Mouse (Mus musculus): Measurements from ENCODE around the gene Tor1aip2. TPM values are rescaled to one million over a fixed set of nuclear protein-coding genes. Genes with fewer than 3 reads are reported as not detected.

The Tor1aip2 gene
- total and polyA plus RNA-seq, 2 experiments, result 82.6 to 110 TPM

DNA sequence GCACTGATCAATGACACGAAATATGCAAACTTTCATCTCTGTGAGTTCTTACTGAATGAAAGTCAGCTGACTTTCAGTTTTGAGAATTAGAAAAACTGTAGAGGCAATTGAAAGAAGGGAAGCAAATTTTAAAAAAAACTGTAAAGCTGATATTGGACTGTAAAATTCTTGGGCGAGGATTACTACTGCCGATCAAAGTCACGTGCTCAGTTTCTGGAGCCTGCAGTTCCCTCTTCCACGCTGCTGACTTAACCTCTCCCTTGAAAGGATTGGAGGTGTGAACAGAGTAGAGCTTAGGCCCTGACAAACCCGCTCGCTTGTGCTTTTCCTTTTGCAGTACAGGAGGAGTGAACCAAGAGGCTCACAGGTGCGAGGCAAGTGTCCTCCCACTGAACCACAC, 32.8 kb upstream of the Tor1aip2 start:
- Histone ChIP-seq H3K9ac (ENCODE audit: low read depth, low read length) (no peak overlapping the region), H3K4me1 (ENCODE audit: control insufficient read depth, insufficient read depth, low read length) (peaks cover 4% of the 10 kb centered on the region), H3K79me2 (ENCODE audit: control insufficient read depth, insufficient read depth, low read length) (no peaks in the 10 kb centered on the region), H3K27ac (replicated peaks; ENCODE audit: insufficient read depth, low read depth, low read length) (no peak overlapping the region), H3K36me3 (ENCODE audit: control insufficient read depth, insufficient read depth, low read length) (peaks cover 14% of the 10 kb centered on the region; the same call in 1 of the 2 replicates), H3K27me3 (ENCODE audit: control insufficient read depth, insufficient read depth, low read length) (no peaks in the 10 kb centered on the region), H3K4me3 (ENCODE audit: insufficient read depth, low read depth, low read length) (no peak overlapping the region)
- TF ChIP-seq POLR2A (IDR thresholded peaks at IDR 0.05; ENCODE audit: extremely low read depth, insufficient read depth, low read length), result no peak
- no peak for TF ChIP-seq CTCF (IDR thresholded peaks at IDR 0.05; ENCODE audit: low read depth, low read length)
- DNase-seq (ENCODE audit: extremely low read depth, low read depth, low spot score), result peak; percentile 24
- WGBS, result 93% methylated on average over 8 of the region's 8 CpGs

DNA sequence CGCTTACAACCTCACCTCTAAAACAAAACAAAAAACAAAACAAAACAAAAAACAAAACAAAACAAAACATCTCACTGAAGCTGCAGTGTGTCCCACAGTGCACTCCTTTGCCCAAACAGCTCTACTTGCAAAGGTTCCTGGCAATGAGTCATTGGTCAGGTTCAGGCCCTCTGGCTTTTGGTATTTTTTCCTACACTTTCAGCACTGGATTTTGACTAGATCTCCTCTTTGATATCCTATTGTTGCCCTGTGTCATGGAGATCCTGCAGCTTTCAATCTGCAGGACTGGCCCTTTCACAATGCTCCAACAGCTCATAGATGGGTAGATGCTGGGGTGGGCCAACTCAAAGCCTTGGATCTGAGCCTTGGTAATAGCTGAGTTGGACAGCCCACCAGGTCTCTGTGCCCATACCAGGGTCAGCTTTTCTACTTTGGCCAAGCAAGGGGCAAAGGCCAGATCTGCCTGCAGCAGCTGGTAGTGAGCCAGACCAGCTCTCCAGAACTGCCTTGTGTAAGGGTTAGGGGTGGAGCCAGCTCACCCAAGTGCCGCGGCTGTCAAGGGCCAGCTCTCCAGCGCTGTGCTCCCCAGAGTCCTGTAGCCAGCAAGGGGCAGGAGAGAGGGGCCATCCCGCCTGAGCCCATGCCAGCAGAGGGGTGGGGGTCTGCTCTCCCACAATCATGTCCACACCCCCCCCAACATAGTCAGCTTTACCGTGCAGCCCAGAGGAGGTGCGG, 31.8 kb upstream of the Tor1aip2 start:
- H3K4me3 ChIP-seq (ENCODE audit: insufficient read depth, low read depth, low read length), result no peak overlapping the region
- peak; percentile 87 for DNase-seq (ENCODE audit: extremely low read depth, low read depth, low spot score)
- 46% methylated on average over 7 of the region's 7 CpGs for WGBS
- no peaks in the 10 kb centered on the region for H3K79me2 ChIP-seq (ENCODE audit: control insufficient read depth, insufficient read depth, low read length)
- peak overlapping the region; percentile 70 for H3K27ac ChIP-seq (replicated peaks; ENCODE audit: insufficient read depth, low read depth, low read length)
- H3K4me1 ChIP-seq (ENCODE audit: control insufficient read depth, insufficient read depth, low read length), result peaks cover 4% of the 10 kb centered on the region
- TF ChIP-seq CTCF (IDR thresholded peaks at IDR 0.05; ENCODE audit: low read depth, low read length) (no peak), POLR2A (IDR thresholded peaks at IDR 0.05; ENCODE audit: extremely low read depth, insufficient read depth, low read length) (no peak)
- peaks cover 20% of the 10 kb centered on the region; the same call in 1 of the 2 replicates for H3K36me3 ChIP-seq (ENCODE audit: control insufficient read depth, insufficient read depth, low read length)
- H3K9ac ChIP-seq (ENCODE audit: low read depth, low read length), result 0 out of 2 replicates have a peak overlapping the region, but pooled peaks have one; percentile 26
- H3K27me3 ChIP-seq (ENCODE audit: control insufficient read depth, insufficient read depth, low read length), result no peaks in the 10 kb centered on the region

- WGBS, result 90% methylated on average over 11 of the region's 11 CpGs
- H3K9ac ChIP-seq (ENCODE audit: low read depth, low read length), result no peak overlapping the region
- H3K4me1 ChIP-seq (ENCODE audit: control insufficient read depth, insufficient read depth, low read length), result peaks cover 4% of the 10 kb centered on the region
- H3K79me2 ChIP-seq (ENCODE audit: control insufficient read depth, insufficient read depth, low read length), result no peaks in the 10 kb centered on the region
- no peak overlapping the region for H3K27ac ChIP-seq (replicated peaks; ENCODE audit: insufficient read depth, low read depth, low read length)
- H3K36me3 ChIP-seq (ENCODE audit: control insufficient read depth, insufficient read depth, low read length), result peaks cover 31% of the 10 kb centered on the region
- no peak for DNase-seq (ENCODE audit: extremely low read depth, low read depth, low spot score)
- H3K27me3 ChIP-seq (ENCODE audit: control insufficient read depth, insufficient read depth, low read length), result no peaks in the 10 kb centered on the region
- no peak overlapping the region for H3K4me3 ChIP-seq (ENCODE audit: insufficient read depth, low read depth, low read length)
- no peak for TF ChIP-seq POLR2A (IDR thresholded peaks at IDR 0.05; ENCODE audit: extremely low read depth, insufficient read depth, low read length)
- no peak for TF ChIP-seq CTCF (IDR thresholded peaks at IDR 0.05; ENCODE audit: low read depth, low read length)
Observed at GRCm38 (mm10) chr1:156005906-156006305, 29.3 kb upstream of the Tor1aip2 start.

- H3K36me3 ChIP-seq (ENCODE audit: control insufficient read depth, insufficient read depth, low read length), result peaks cover 55% of the 10 kb centered on the region
- H3K27me3 ChIP-seq (ENCODE audit: control insufficient read depth, insufficient read depth, low read length), result no peaks in the 10 kb centered on the region
- H3K79me2 ChIP-seq (ENCODE audit: control insufficient read depth, insufficient read depth, low read length), result no peaks in the 10 kb centered on the region
- WGBS, result 61% methylated on average over 1 of the region's 1 CpGs
- H3K4me1 ChIP-seq (ENCODE audit: control insufficient read depth, insufficient read depth, low read length), result no peaks in the 10 kb centered on the region
- H3K27ac ChIP-seq (replicated peaks; ENCODE audit: insufficient read depth, low read depth, low read length), result no peak overlapping the region
- H3K4me3 ChIP-seq (ENCODE audit: insufficient read depth, low read depth, low read length), result no peak overlapping the region
- no peak for TF ChIP-seq POLR2A (IDR thresholded peaks at IDR 0.05; ENCODE audit: extremely low read depth, insufficient read depth, low read length)
- no peak for TF ChIP-seq CTCF (IDR thresholded peaks at IDR 0.05; ENCODE audit: low read depth, low read length)
- H3K9ac ChIP-seq (ENCODE audit: low read depth, low read length), result no peak overlapping the region
- no peak for DNase-seq (ENCODE audit: extremely low read depth, low read depth, low spot score)
Observed at GRCm38 (mm10) chr1:156009003-156009402, 26.2 kb upstream of the Tor1aip2 start.

DNA sequence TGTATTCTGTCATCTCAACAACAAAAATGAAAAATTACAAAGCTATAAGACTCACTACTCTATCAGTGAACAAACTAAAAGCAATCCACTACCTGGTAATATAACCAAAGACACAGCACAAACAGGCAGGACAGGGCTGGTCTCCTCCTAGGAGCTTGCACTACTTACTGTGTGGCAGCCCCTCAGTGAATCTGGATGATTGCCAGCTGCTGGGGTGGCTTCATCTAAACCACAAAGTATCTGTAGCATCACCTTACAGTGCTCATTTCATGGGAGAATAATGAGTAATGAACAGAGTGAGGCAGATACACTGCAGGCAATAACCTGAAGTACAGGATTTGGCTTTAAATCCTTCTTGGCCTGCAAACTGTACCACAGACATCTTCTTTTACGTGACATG, 15.4 kb upstream of the Tor1aip2 start:
- WGBS, result 96% methylated on average over 1 of the region's 1 CpGs
- H3K79me2 ChIP-seq (ENCODE audit: control insufficient read depth, insufficient read depth, low read length), result no peaks in the 10 kb centered on the region
- no peaks in the 10 kb centered on the region for H3K4me1 ChIP-seq (ENCODE audit: control insufficient read depth, insufficient read depth, low read length)
- H3K27ac ChIP-seq (replicated peaks; ENCODE audit: insufficient read depth, low read depth, low read length), result no peak overlapping the region
- no peaks in the 10 kb centered on the region for H3K27me3 ChIP-seq (ENCODE audit: control insufficient read depth, insufficient read depth, low read length)
- TF ChIP-seq CTCF (IDR thresholded peaks at IDR 0.05; ENCODE audit: low read depth, low read length), result no peak
- DNase-seq (ENCODE audit: extremely low read depth, low read depth, low spot score), result no peak
- peaks cover 57% of the 10 kb centered on the region for H3K36me3 ChIP-seq (ENCODE audit: control insufficient read depth, insufficient read depth, low read length)
- no peak overlapping the region for H3K9ac ChIP-seq (ENCODE audit: low read depth, low read length)
- H3K4me3 ChIP-seq (ENCODE audit: insufficient read depth, low read depth, low read length), result no peak overlapping the region

DNA sequence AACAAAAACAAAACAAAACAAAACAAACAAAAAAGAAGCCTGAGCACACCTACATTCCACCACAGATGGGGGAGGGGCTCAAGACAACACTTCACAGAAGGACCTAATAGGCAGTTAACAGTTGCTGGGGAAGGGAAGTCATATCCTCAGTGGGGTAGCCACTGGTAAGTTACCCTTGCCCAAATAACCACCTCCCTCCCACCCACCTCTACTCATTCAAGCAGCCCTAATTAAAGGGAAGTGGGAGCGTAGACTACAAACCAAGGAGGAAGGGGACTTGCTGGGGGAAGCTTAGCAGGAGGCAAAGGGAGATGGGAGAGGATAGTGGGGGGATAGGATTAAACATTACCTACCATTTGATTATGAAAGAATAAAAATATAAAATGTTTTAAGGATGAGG, 14.8 kb upstream of the Tor1aip2 start:
- H3K36me3 ChIP-seq (ENCODE audit: control insufficient read depth, insufficient read depth, low read length), result peaks cover 57% of the 10 kb centered on the region
- WGBS, result 89% methylated on average over 1 of the region's 1 CpGs

More for the DNA sequence above, 14.8 kb upstream of the Tor1aip2 start:
- TF ChIP-seq POLR2A (IDR thresholded peaks at IDR 0.05; ENCODE audit: extremely low read depth, insufficient read depth, low read length) (no peak), CTCF (IDR thresholded peaks at IDR 0.05; ENCODE audit: low read depth, low read length) (no peak)
- H3K27ac ChIP-seq (replicated peaks; ENCODE audit: insufficient read depth, low read depth, low read length), result no peak overlapping the region
- H3K27me3 ChIP-seq (ENCODE audit: control insufficient read depth, insufficient read depth, low read length), result no peaks in the 10 kb centered on the region
- 0 out of 2 replicates have a peak, but pooled peaks cover 3% of the 10 kb centered on the region for H3K79me2 ChIP-seq (ENCODE audit: control insufficient read depth, insufficient read depth, low read length)
- no peaks in the 10 kb centered on the region for H3K4me1 ChIP-seq (ENCODE audit: control insufficient read depth, insufficient read depth, low read length)
- no peak for DNase-seq (ENCODE audit: extremely low read depth, low read depth, low spot score)
- H3K9ac ChIP-seq (ENCODE audit: low read depth, low read length), result no peak overlapping the region
- no peak overlapping the region for H3K4me3 ChIP-seq (ENCODE audit: insufficient read depth, low read depth, low read length)
